Mouse (Mus musculus) granulocyte monocyte progenitor cell, adult 5-6 weeks (primary cell): ENCODE measurements around the gene Tcl1b2. TPM values are rescaled to one million over a fixed set of nuclear protein-coding genes. Genes with fewer than 3 reads are reported as not detected.
"Not testable (repeated sequence)": the region's sequence is repeated elsewhere in the genome, so short reads cannot be mapped to it uniquely, and the experiment has no call there.

Experiments used
- ATAC-seq: replicated peaks from 2 replicates; pipeline ENCODE4 v1.8.0; 2016; ENCODE audit warnings: mild to moderate bottlenecking, moderate TSS enrichment, inconsistent platforms; ENCODE audit not compliant: poor library complexity, severe bottlenecking
- total RNA-seq, 2 experiments: library from RNA; stranded (forward) in 1 of 2; stranded (reverse) in 1 of 2; fragments of 200-712, 200-1000 nt in 1 of 2; fragments of >200 nt in 1 of 2; fragmentation: Nextera tagmentation in 1 of 2; gene quantifications; 2 replicates each; pipeline ENCODE4 v1.2.3; 2014 to 2017

The Tcl1b2 gene
- total RNA-seq, 2 experiments from 2014 or later = not detected

- peak; percentile 90 for ATAC-seq
These were observed 20.9 kb downstream of the Tcl1b2 start for GRCm38 (mm10) chr12:105166734-105167133.

GRCm38 (mm10) chr12:105173366-105173765 is 27.6 kb downstream of the Tcl1b2 start:
- no peak for ATAC-seq

GRCm38 (mm10) chr12:105174318-105174717 is 28.5 kb downstream of the Tcl1b2 start:
- peak; percentile 92 for ATAC-seq

- ATAC-seq = not testable (repeated sequence)
These were observed 30.2 kb downstream of the Tcl1b2 start, which contains the start of gene Tcl1b5 for GRCm38 (mm10) chr12:105176044-105176443. TSS of gene Tcl1b5 (plus strand) at chr12:105176344.

- peak; percentile 63 for ATAC-seq
These were observed 35.3 kb downstream of the Tcl1b2 start for GRCm38 (mm10) chr12:105181040-105181644.

- ATAC-seq = peak; percentile 89
These were observed 43.2 kb downstream of the Tcl1b2 start for GRCm38 (mm10) chr12:105188980-105189379.

GRCm38 (mm10) chr12:105190743-105191142 is 44.9 kb downstream of the Tcl1b2 start, which contains the start of gene Tcl1b3:
TSS of gene Tcl1b3 (plus strand) at chr12:105191043.
- ATAC-seq = not testable (repeated sequence)

GRCm38 (mm10) chr12:105199684-105200497 is 54.1 kb downstream of the Tcl1b2 start:
- not testable (repeated sequence) for ATAC-seq

- ATAC-seq = not testable (repeated sequence)
These were observed 55.8 kb downstream of the Tcl1b2 start, which contains the start of gene Tcl1b4 for GRCm38 (mm10) chr12:105201657-105202056. TSS of gene Tcl1b4 (plus strand) at chr12:105201957.

Other genes with a start within 250 kb of the Tcl1b2 start
- gene Syne3, start 136.2 kb upstream of the Tcl1b2 start, total RNA-seq (2014; fragmentation: Nextera tagmentation) = 13.4 and 20.1 TPM in 2 replicates
- gene Syne3, start 136.2 kb upstream of the Tcl1b2 start, total RNA-seq (2017) = 20.3 and 22.4 TPM in 2 replicates
- 50.7 and 56.1 TPM in 2 replicates for gene Glrx5, start 113.3 kb upstream of the Tcl1b2 start, total RNA-seq (2014; fragmentation: Nextera tagmentation)
- gene Glrx5, start 113.3 kb upstream of the Tcl1b2 start, total RNA-seq (2017) = 27.2 and 29.8 TPM in 2 replicates
- not detected in 2 replicates for gene Tcl1b1, start 13.7 kb downstream of the Tcl1b2 start, total RNA-seq (2014; fragmentation: Nextera tagmentation)
- gene Tcl1b1, start 13.7 kb downstream of the Tcl1b2 start, total RNA-seq (2017) = not detected in 2 replicates
- not detected in 2 replicates for gene Tcl1b5, start 30.3 kb downstream of the Tcl1b2 start, total RNA-seq (2014; fragmentation: Nextera tagmentation)
- gene Tcl1b5, start 30.3 kb downstream of the Tcl1b2 start, total RNA-seq (2017) = not detected in 2 replicates
- not detected in 2 replicates for gene Tcl1b3, start 45.0 kb downstream of the Tcl1b2 start, total RNA-seq (2014; fragmentation: Nextera tagmentation)
- gene Tcl1b3, start 45.0 kb downstream of the Tcl1b2 start, total RNA-seq (2017) = not detected in 2 replicates
- gene Tcl1b4, start 55.9 kb downstream of the Tcl1b2 start, total RNA-seq (2014; fragmentation: Nextera tagmentation) = not detected in 2 replicates
- not detected in 2 replicates for gene Tcl1b4, start 55.9 kb downstream of the Tcl1b2 start, total RNA-seq (2017)
- gene Tcl1, start 76.8 kb downstream of the Tcl1b2 start, total RNA-seq (2014; fragmentation: Nextera tagmentation) = not detected in 2 replicates
- not detected in 2 replicates for gene Tcl1, start 76.8 kb downstream of the Tcl1b2 start, total RNA-seq (2017)
- not detected in 2 replicates for gene Tunar, start 187.9 kb downstream of the Tcl1b2 start, total RNA-seq (2014; fragmentation: Nextera tagmentation)
- not detected in 2 replicates for gene Tunar, start 187.9 kb downstream of the Tcl1b2 start, total RNA-seq (2017)